Mouse (Mus musculus) CH12.LX (cell line): Measurements from ENCODE around the gene Gtsf1l. TPM values are rescaled to one million over a fixed set of nuclear protein-coding genes. Genes with fewer than 3 reads are reported as not detected.

Experiments used
- DNase-seq: peaks from one replicate; pipeline ENCODE4 v3.0.0-alpha.2; 2013; ENCODE audit errors: extremely low read depth
- H3K27ac ChIP-seq: 2 replicates; pipeline ENCODE4 v1.5.1; 2012; ENCODE audit warnings: low read depth, mild to moderate bottlenecking, control low read depth, moderate library complexity; ENCODE audit not compliant: insufficient read depth
- H3K27me3 ChIP-seq: replicated peaks from 2 replicates; pipeline ENCODE3; 2012; ENCODE audit warnings: inconsistent platforms
- H3K36me3 ChIP-seq, 2 experiments: replicated peaks in 1 of 2; 2 replicates each; pipeline versions ENCODE3 to v1.6.1; 2012; ENCODE audit warnings: inconsistent platforms in 1 of 2, low read length in 1 of 2, mild to moderate bottlenecking in 1 of 2, mixed read lengths in 1 of 2, moderate library complexity in 1 of 2; ENCODE audit not compliant: control insufficient read depth in 1 of 2, insufficient read depth in 1 of 2
- H3K4me1 ChIP-seq, 2 experiments: 2 replicates each; pipeline ENCODE4 v1.6.1; 2012; ENCODE audit warnings: inconsistent platforms in 1 of 2, moderate library complexity in 1 of 2; ENCODE audit not compliant: insufficient read depth in 2 of 2, control insufficient read depth in 1 of 2
- H3K4me2 ChIP-seq: 2 replicates; pipeline ENCODE4 v1.6.1; 2012; ENCODE audit warnings: low read depth, mild to moderate bottlenecking, control low read depth; ENCODE audit not compliant: poor library complexity, insufficient read depth, severe bottlenecking
- H3K4me3 ChIP-seq, 3 experiments: fragments of 150-350 bp in 1 of 3; sonication (generic) in 1 of 3; replicated peaks in 1 of 3; 2 replicates each; pipeline versions ENCODE3 to v1.5.1; 2011 to 2012; ENCODE audit warnings: low read depth in 2 of 3, low read length in 2 of 3, mild to moderate bottlenecking in 2 of 3, moderate library complexity in 2 of 3, control low read depth in 1 of 3, improper control_type of control experiment in 1 of 3, inconsistent platforms in 1 of 3, mixed read lengths in 1 of 3; ENCODE audit not compliant: poor library complexity in 1 of 3
- H3K79me2 ChIP-seq: replicated peaks from 2 replicates; pipeline ENCODE4 v1.6.1; 2012; ENCODE audit warnings: mild to moderate bottlenecking, moderate library complexity; ENCODE audit not compliant: control insufficient read depth, poor library complexity, insufficient read depth, severe bottlenecking; ENCODE audit errors: extremely low read depth
- H3K9ac ChIP-seq: 2 replicates; pipeline ENCODE4 v1.6.1; 2012; ENCODE audit warnings: low read depth, mild to moderate bottlenecking, control low read depth, moderate library complexity; ENCODE audit not compliant: insufficient read depth
- H3K9me3 ChIP-seq: replicated peaks from 2 replicates; pipeline ENCODE3; 2012; ENCODE audit warnings: low read length, inconsistent platforms, mixed read lengths
- BHLHE40 ChIP-seq: IDR thresholded peaks from 2 replicates; pipeline ENCODE4 v1.6.1; 2011; ENCODE audit warnings: mild to moderate bottlenecking, low read depth, low read length, improper control_type of control experiment
- CHD1 ChIP-seq: IDR thresholded peaks from 2 replicates; pipeline ENCODE4 v1.6.1; 2012; ENCODE audit warnings: low read depth, low read length, improper control_type of control experiment, inconsistent platforms
- CHD2 ChIP-seq: IDR thresholded peaks from 2 replicates; pipeline ENCODE4 v1.6.1; 2011; ENCODE audit warnings: low read length, improper control_type of control experiment
- CTCF ChIP-seq, 2 experiments: IDR thresholded peaks in 1 of 2; conservative IDR thresholded peaks in 1 of 2; 2 replicates each; pipeline ENCODE4 v1.5.1; 2011 to 2012; ENCODE audit warnings: low read depth in 2 of 2, low read length in 2 of 2, improper control_type of control experiment in 1 of 2, inconsistent platforms in 1 of 2, mild to moderate bottlenecking in 1 of 2, moderate library complexity in 1 of 2
- E2F4 ChIP-seq: IDR thresholded peaks from 2 replicates; pipeline ENCODE4 v1.6.1; 2011; ENCODE audit warnings: low read depth, low read length, improper control_type of control experiment; ENCODE audit not compliant: insufficient replicate concordance
- EP300 ChIP-seq: IDR thresholded peaks from 2 replicates; pipeline ENCODE4 v1.6.1; 2011; ENCODE audit warnings: low read length, improper control_type of control experiment
- ETS1 ChIP-seq: conservative IDR thresholded peaks from 2 replicates; pipeline ENCODE4 v1.6.1; 2012; ENCODE audit warnings: low read depth, mild to moderate bottlenecking, inconsistent platforms, low read length, improper control_type of control experiment, moderate library complexity
- GABPA ChIP-seq: IDR thresholded peaks from 2 replicates; pipeline ENCODE4 v1.6.1; 2012; ENCODE audit warnings: low read depth, low read length, improper control_type of control experiment, inconsistent platforms; ENCODE audit not compliant: insufficient replicate concordance
- JUN ChIP-seq: IDR thresholded peaks from 2 replicates; pipeline ENCODE4 v1.6.1; 2011; ENCODE audit warnings: low read depth, mild to moderate bottlenecking, low read length, improper control_type of control experiment, moderate library complexity; ENCODE audit not compliant: insufficient read depth
- JUND ChIP-seq: conservative IDR thresholded peaks from 2 replicates; pipeline ENCODE4 v1.6.1; 2011; ENCODE audit warnings: low read depth, low read length, improper control_type of control experiment
- MAZ ChIP-seq: IDR thresholded peaks from 2 replicates; pipeline ENCODE4 v1.6.1; 2012; ENCODE audit warnings: low read depth, mild to moderate bottlenecking, inconsistent platforms, low read length, improper control_type of control experiment, moderate library complexity
- MEF2A ChIP-seq: IDR thresholded peaks from 2 replicates; pipeline ENCODE4 v1.6.1; 2014; ENCODE audit warnings: low read depth, mild to moderate bottlenecking, inconsistent platforms, low read length, improper control_type of control experiment, borderline replicate concordance
- MXI1 ChIP-seq: IDR thresholded peaks from 2 replicates; pipeline ENCODE4 v1.6.1; 2011; ENCODE audit warnings: mild to moderate bottlenecking, low read depth, low read length, improper control_type of control experiment
- MYC ChIP-seq: IDR thresholded peaks from 2 replicates; pipeline ENCODE4 v1.6.1; 2011; ENCODE audit warnings: low read depth, mild to moderate bottlenecking, improper control_type of control experiment, low read length
- POLR2A ChIP-seq: IDR thresholded peaks from 2 replicates; pipeline ENCODE4 v1.6.1; 2011; ENCODE audit warnings: low read depth, mild to moderate bottlenecking, improper control_type of control experiment, low read length
- TBP ChIP-seq: conservative IDR thresholded peaks from 2 replicates; pipeline ENCODE4 v1.6.1; 2011; ENCODE audit warnings: low read depth, low read length, improper control_type of control experiment
- TCF12 ChIP-seq: IDR thresholded peaks from 2 replicates; pipeline ENCODE4 v1.6.1; 2014; ENCODE audit warnings: low read depth, mild to moderate bottlenecking, inconsistent platforms, low read length, improper control_type of control experiment
- UBTF ChIP-seq: IDR thresholded peaks from 2 replicates; pipeline ENCODE4 v1.6.1; 2012; ENCODE audit warnings: low read depth, mild to moderate bottlenecking, inconsistent platforms, low read length, improper control_type of control experiment, moderate library complexity
- ZC3H11A ChIP-seq: IDR thresholded peaks from 2 replicates; pipeline ENCODE4 v1.6.1; 2012; ENCODE audit warnings: low read depth, mild to moderate bottlenecking, inconsistent platforms, low read length, improper control_type of control experiment
- ZMIZ1 ChIP-seq: IDR thresholded peaks from 2 replicates; pipeline ENCODE4 v1.6.1; 2012; ENCODE audit warnings: low read depth, mild to moderate bottlenecking, inconsistent platforms, low read length, improper control_type of control experiment
- dilution Hi-C: fragments of 300-500 bp; cut with MboI; formaldehyde crosslinking; loops from 2 replicates; pipeline ENCODE4 v1.14.3; 2020; ENCODE audit warnings: low sequenced_read_pairs; ENCODE audit not compliant: extremely low pct_unique_long_range_greater_than_20kb, extremely low pct_ligation_motif_present
- in situ Hi-C: fragments of 300-500 bp; cut with MboI; formaldehyde crosslinking; loops from 3 replicates; pipeline ENCODE4 v1.14.3; 2019; ENCODE audit warnings: low sequenced_read_pairs, low pct_ligation_motif_present, low pct_unique_long_range_greater_than_20kb, mixed read lengths
- polyA plus RNA-seq: library from polyadenylated mRNA; unstranded; fragments of >175 nt; gene quantifications from 2 replicates; pipeline ENCODE4 v1.2.1, GENCODE M21; 2012; ENCODE audit warnings: low read depth; ENCODE audit not compliant: insufficient read length
- total RNA-seq, 2 experiments: library from RNA; depleted of rRNA; stranded (reverse); fragments of 300-350 nt in 1 of 2; fragments of >200 nt in 1 of 2; gene quantifications; 2 replicates each; pipeline ENCODE4 v1.2.3; 2012 to 2014

The Gtsf1l gene
- total and polyA plus RNA-seq, 3 experiments: not detected

DNA sequence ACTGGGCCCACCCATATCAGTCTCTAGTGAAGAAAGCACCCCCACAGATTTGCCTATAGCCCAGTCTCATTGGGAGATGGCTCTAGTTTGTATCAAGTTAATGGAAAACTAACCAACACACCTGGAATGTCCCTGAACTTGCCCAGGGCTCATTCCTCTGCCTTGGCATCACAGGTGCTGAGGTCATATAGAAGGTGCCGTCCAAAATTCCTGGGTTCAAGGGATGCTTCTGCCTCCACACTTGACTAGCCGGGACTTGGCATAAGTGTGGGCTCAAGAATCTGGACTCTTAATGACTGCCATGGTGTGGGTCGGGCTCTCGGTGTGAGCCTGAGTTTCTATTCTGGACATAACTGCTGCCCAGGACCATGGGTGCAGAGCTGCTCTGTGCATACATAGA, 8.6 kb downstream of the Gtsf1l start:
- H3K4me2 ChIP-seq: no peak overlapping the region
- no peak for DNase-seq
- dilution Hi-C loops: no loop called here
- H3K79me2 ChIP-seq: no peaks in the 10 kb centered on the region
- in situ Hi-C loops: no loop called here
- H3K4me1 ChIP-seq: peaks cover 2 to 5% of the 10 kb centered on the region in 2 experiments; a peak in 3 of 4 replicates
- no peaks in the 10 kb centered on the region for H3K9me3 ChIP-seq
- no peak overlapping the region for H3K27ac ChIP-seq
- no peak overlapping the region for H3K4me3 ChIP-seq
- no peaks in the 10 kb centered on the region for H3K27me3 ChIP-seq
- H3K36me3 ChIP-seq: peaks cover 68 to 88% of the 10 kb centered on the region in 2 experiments
- H3K9ac ChIP-seq: no peak overlapping the region
- TF ChIP-seq EP300 (no peak), MAZ (no peak), JUND (no peak), MEF2A (no peak), MXI1 (no peak), GABPA (no peak), ZC3H11A (no peak)

DNA sequence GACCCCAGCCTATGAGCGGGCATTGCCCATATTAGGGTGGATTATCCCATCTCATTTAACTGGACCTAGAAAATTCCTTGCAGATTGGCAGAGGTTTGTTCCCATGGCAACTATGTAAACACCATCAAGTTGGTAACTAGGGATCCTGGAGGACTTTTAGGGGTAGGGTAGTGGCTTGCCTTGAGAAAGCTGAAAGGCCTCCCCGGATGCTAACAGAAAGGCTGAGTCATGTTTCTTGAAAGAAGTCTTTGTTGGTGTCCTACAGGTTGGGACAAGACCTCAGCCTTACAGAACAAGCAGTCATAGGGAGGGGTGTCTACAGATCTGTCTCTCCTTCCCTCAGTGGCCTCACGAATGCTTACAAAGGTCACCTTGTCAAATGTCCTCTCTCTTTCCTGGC, 12.4 kb downstream of the Gtsf1l start:
- no peak overlapping the region for H3K9ac ChIP-seq
- no peaks in the 10 kb centered on the region for H3K79me2 ChIP-seq
- H3K4me2 ChIP-seq: no peak overlapping the region
- H3K27me3 ChIP-seq: no peaks in the 10 kb centered on the region
- in situ Hi-C loops (no loop called here), dilution Hi-C loops (no loop called here)
- TF ChIP-seq MAZ: no peak
- TF ChIP-seq MYC: no peak
- TF ChIP-seq TBP: no peak
- TF ChIP-seq JUN: no peak
- no peak for TF ChIP-seq TCF12
- no peak for TF ChIP-seq MEF2A
- TF ChIP-seq CTCF (conservative IDR thresholded peaks at IDR 0.05 in 1 of 2, IDR thresholded peaks at IDR 0.05 in 1 of 2; ENCODE audit: low read depth in 2 of 2, low read length in 2 of 2): no peak
- no peak for TF ChIP-seq E2F4
- TF ChIP-seq BHLHE40: no peak
- no peak for TF ChIP-seq ZC3H11A
- TF ChIP-seq CHD1: no peak
- TF ChIP-seq UBTF: no peak
- no peak for TF ChIP-seq ZMIZ1
- no peak for TF ChIP-seq ETS1
- TF ChIP-seq POLR2A: no peak
- no peak for TF ChIP-seq CHD2
- H3K9me3 ChIP-seq: no peaks in the 10 kb centered on the region
- H3K4me3 ChIP-seq: no peak overlapping the region
- DNase-seq: no peak
- no peaks in the 10 kb centered on the region for H3K4me1 ChIP-seq
- no peak overlapping the region for H3K27ac ChIP-seq
- peaks cover 70 to 92% of the 10 kb centered on the region in 2 experiments for H3K36me3 ChIP-seq
